Mouse (Mus musculus) E14TG2a.4 (cell line): ENCODE measurements around the gene Adgrg3.

ENCODE experiments used
- CTCF ChIP-seq: conservative IDR thresholded peaks from 2 replicates; pipeline ENCODE4 v1.5.1; 2014; ENCODE audit warnings: low read length
- NANOG ChIP-seq: IDR thresholded peaks from 2 replicates; pipeline ENCODE4 v1.6.1; 2014; ENCODE audit warnings: borderline replicate concordance, low read length, mixed read lengths

- no peak for TF ChIP-seq CTCF
- TF ChIP-seq NANOG: no peak
Observed at GRCm38 (mm10) chr8:94999956-95000355, 17.5 kb upstream of the Adgrg3 start.
